Mouse (Mus musculus): ENCODE data around the gene Xrcc4.

The Xrcc4 gene

DNA sequence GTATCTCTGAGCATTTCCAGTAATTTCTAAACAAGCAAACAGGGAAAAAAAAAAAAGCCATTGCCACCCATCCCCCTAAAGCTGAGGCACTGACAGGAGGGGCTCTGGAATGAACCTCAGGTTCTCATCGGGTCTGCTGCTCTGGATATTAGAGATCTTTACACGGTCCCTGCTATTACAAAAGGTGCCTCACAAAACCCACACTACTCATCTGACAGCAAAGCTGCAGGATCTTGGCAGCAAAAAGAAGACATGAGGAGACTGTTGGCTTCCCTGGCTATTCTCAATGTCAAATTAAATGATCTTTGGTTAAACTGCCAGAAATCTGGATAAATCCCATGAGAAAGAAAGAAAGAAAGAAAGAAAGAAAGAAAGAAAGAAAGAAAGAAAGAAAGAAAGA, 145.1 kb downstream of the Xrcc4 start:
- DNase-seq (ENCODE audit: low read depth, low spot score) = no peak

DNA sequence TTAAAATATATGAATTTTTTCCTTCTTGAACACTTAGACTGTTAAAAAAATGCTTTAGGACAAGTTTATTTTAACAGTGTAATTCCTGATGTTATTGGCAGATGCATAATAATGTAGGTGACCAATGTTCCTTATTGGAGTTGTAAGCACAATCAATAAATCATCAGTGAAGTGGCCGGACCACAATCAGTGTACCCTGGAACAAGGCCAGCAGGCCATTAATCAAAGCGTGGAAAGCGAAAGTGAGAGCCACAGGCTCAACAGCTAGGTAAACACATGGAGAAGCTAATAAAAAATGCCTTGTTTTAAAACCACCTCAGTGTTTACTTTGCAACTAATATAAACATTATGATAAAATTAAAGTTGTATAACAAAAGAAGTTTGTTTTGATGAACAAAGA, 159.9 kb downstream of the Xrcc4 start:
- DNase-seq (ENCODE audit: low read depth, low spot score) = no peak

DNA sequence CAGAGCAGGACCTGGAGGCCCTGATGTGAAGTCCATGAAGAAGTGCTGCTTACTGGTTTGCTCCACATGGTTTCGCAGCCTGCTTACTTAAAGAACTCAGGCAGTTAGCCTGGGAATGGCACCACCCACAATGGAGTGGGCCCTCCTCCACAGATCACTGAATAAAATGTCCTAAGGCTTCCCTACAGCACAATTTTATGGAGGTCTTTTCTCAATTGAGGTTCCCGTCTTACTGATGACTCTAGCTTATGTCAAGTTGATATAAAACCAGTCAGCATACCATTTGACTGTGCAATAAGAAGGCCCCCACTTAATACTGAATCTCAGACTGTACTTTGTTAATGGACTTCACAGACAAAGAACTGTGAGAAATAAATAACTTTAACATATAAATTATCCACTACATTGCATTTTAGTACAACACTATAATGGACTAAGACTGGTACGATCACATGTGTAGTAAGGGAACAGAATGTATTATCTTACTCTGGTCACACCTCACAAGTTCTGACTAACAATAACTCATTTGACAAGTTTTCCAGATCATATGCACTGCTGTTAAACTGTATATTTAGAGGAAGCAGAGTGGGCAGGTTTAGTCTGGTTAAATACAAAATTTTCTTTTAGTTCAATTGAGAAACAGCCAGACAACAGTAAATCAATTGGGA, 170.5 kb downstream of the Xrcc4 start:
- DNase-seq (ENCODE audit: low read depth, low spot score) = no peak

DNA sequence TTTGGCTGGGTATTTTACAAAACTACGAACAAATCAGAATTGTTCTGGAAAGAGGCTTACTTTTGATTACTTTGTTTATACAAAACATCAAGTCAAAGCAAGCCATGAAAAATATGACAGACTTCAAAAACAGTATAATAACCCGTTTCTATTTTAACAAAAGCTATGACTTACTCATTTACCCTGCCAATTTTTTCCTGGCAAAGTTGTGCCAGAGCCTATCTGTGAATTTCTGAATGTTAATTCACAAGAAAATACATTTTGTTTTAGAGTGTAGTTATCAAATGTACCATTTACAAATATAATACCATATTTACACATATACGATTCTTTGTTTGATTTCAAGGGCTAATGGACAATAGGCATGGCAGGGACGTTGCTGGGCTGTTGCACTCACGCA, 175.1 kb downstream of the Xrcc4 start:
- DNase-seq (ENCODE audit: low read depth, low spot score) = no peak

DNA sequence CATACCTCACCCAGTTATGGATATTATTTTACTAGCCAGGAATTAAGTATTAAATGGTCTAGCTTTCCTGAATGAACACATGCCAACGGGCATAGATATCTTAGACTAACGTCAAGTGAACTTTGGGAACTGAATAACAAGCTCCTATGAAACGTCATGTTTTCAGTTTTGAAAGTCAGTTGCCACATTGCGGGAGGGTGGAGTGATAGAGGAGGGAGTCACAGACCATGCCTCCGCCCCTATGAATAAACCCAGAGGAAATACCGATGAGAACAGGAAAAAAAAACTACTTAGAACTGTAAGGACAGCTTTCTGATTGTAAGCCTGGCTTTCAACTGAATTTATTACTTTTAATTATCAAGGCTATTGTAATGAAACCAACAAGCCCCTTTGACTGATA, 175.5 kb downstream of the Xrcc4 start:
- no peak for DNase-seq (ENCODE audit: low read depth, low spot score)

DNA sequence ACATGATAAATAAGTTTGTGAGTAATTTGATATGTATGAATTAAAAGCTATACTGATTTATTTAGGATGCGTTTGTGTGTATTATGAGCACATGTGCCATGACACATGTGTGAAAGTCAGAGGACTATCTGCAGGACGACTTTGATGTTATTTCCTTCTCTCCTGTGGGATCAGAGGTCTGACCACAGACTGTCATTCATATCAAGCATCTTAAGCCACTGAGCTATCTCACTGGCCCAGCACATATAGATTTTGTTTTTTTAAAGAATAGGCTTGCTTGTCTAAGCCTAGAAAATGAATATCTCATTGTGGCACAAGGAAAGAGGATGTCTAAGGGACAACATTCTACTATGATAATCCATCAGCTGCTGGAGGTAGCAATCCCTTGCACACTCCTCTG, 183.3 kb downstream of the Xrcc4 start:
- DNase-seq (ENCODE audit: low read depth, low spot score) = no peak

DNA sequence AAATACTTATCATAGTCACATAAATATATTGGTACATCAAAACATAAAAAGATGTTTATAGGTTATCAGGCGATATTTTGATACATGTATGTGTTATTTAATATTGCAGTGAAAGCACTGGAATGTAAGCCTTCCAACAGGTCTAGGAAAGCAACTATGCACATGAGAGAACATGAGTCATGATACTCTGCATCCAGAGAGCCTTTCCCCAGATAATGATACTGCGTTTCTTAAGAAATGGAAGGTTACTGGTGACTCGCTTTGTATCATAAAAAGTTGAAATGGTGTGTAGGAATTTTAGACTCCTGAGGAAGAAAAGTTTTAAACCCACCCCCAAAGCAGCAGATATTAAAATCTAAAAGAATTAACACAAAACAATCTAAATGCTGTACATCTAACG, 190.3 kb downstream of the Xrcc4 start:
- no peak for DNase-seq (ENCODE audit: low read depth, low spot score)

DNA sequence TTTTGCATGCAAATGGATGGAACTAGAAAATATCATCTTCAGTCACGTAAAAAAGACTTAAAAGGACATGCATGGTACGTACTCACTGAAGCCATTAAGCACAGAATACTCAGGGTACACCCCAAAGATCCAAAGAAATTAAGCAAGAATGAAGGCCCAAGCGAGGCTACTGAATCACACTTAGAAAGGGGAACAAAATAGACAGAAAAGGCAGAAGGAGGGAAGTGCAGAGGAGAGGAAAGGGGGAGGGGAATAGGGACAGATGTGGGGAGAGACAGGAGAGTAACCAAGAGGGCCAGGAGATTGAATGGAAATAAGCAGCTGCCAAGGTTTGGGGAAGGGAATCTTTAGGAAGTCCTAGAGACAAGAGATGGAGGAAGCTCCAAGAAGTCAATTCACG, 197.3 kb downstream of the Xrcc4 start:
- DNase-seq (ENCODE audit: low read depth, low spot score) = no peak

DNA sequence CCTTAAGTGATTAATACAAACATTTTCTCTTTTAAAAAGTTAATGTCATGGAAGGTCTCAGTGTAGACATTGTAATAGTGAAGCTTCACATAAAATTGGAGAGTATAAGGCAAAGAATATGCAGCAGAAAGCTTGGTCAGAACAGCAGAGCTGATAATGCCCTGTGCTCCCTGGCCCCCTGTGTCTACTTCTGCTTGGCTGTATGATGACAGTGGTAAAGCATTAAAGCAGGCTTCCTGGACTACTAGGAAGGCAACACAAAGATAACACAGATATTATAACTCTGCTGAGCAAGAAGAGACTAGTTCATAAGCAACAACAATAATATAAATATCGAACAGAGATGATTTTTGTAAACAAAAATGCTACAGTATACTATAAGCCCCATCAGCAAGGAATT, 199.2 kb downstream of the Xrcc4 start:
- no peak for DNase-seq (ENCODE audit: low read depth, low spot score)

DNA sequence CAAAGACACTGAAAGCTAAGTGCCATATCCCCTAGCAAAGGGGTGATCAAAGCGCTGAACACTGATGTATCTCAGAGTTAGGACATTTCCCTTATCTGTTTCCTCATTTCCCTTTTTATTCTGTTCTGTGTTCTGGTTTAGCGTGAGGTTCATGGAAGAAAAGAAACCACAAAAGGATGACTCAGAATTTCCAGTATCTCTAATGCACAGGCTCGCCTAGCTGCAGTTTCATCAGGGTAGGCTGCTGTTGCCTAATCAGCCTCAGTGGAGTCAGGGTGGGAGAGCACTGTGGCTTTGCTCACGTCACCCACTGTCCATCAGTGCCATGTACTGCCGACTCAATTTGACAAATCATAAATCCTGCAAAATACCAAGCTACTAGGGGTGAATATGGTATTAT, 200.3 kb downstream of the Xrcc4 start:
- no peak for DNase-seq (ENCODE audit: low read depth, low spot score)

DNA sequence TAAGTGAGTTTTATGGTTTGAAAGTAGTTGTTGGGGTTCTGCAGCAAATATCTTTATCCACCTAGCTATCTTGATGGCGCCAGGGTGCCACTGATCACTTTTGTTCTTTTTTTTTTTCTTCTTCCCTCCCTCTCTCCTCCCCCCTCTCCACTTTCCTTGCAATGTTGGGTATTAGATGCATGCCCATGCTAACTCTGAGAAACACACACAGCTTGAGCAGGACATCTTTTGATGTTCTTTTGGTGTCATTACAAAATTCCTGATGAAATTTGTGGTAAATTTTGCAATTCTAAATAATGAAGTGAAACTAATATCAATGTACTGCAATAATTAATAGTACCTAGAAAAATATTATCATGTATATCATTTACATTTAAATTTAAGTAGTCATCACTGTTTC, 205.9 kb downstream of the Xrcc4 start:
- no peak for DNase-seq (ENCODE audit: low read depth, low spot score)

DNA sequence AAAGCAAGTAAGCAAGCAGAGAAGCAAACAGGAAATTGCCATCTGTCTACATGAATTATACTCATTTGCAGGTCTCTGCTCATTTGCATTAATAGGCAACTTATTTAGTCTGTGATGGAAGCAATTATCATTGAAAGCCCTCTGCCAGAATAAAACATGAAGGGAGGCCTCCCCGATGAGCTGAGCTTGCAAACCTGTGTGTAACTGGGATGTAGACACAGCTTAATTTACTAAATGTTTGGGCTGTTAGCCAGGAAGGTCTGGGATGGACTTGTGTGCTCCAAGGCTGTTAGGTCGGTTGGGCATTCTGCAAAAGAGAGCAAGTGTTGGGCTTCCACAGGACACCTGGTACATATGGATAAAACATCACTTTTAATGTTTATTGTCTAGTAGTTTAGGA, 208.1 kb downstream of the Xrcc4 start:
- no peak for DNase-seq (ENCODE audit: low read depth, low spot score)

DNA sequence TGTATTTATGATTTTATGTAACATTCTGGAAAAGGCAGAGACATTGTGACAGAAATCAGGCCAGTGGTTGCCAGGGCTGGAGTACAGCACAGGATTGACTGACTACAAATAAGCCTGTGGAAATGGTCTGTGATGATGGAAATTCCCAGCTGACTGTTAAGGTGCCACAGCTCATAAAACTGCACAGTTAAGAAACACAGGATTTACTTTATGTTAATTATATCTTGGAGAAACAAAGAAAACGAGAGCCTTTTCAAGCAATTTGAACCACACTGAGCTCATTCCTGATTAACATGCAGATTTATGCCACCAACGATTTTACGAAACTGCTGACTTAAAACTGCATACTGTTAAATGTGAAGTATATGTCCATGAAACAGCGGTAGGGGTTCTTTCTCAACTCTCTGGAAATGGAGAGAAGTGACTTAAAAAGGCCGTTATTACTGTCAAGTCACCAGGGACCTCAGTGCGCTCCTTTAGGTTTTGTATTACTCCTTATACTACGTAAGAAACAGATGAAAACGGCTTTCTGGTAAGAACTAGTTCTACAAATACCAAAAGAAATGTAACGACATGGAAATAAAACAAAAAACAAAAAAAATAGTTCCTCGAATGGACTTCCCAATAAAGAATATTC, 210.5 kb downstream of the Xrcc4 start:
- DNase-seq (ENCODE audit: low read depth, low spot score) = no peak

DNA sequence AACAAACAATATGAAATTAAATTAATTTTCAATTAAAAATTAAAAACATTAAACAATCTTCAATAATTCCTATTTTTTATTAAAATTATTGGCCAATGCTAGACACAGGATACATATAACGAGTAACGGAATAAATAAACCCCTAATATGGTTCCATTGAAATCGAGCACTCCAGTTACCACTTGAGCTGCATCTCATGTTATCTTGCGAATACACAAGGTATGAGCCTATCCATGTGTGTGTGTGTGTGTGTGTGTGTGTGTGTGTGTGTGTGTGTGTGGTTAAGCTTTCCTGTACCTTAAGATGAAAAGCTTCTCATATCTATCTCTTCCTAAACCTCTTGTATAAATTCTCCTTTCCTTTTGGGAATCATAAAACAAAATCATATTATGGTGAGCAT, 213.9 kb downstream of the Xrcc4 start:
- DNase-seq (ENCODE audit: low read depth, low spot score) = no peak

DNA sequence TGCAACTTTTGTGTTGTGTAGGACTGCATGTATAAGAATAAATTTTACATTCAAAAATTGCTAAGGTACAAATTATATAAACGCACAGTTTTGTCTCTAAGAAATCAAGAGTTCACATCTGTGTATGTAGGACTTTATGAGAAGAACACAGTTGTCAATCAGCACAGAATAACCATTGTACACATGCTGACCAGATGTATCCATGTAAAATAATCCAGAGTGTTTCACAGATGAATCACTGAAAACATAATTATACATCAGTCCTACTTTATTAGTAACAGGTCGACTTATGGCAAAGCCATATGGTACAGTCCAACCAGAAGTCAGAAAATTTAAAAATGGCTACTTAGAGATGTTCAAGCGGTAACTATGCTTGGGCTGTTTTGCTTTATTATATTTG, 216.7 kb downstream of the Xrcc4 start:
- DNase-seq (ENCODE audit: low read depth, low spot score) = no peak

DNA sequence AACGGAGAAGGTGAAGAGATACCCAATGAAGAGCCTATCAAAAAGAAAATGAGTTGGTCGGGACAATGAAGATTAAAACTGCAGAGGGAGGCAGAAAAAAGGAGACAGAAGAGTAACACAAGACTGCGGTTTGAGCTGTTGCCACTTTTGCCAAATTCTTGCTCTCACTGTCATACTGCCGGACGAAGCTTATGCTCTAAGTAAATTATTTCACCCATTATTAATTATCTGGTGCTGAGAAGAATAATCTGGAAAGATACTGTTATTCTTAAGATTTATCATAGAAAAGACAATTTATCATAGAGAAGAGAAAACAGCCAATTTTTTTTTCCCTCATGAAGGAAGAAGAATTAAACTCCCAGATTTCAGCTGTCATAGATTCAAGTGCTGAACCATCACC, 235.3 kb downstream of the Xrcc4 start:
- no peak for DNase-seq (ENCODE audit: low read depth, low spot score)

DNA sequence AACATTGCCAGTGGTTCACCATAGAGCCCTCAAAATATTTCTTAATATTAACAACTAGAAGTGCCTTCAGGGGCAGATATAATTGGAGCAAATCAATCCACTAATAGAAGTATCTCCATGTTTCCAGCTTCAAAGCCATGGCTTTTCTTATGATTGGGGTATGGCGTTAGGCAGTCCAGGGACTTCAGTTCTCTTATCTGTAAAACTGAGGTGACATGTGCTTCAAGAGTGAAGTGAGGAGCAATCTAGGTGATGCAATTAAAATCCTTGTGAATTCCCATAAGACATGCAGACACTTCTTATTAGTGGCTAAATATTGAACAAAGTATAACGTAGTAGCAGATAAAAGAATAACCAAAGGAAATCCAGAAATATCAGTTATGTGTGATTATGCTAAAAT, 238.7 kb downstream of the Xrcc4 start:
- no peak for DNase-seq (ENCODE audit: low read depth, low spot score)

DNA sequence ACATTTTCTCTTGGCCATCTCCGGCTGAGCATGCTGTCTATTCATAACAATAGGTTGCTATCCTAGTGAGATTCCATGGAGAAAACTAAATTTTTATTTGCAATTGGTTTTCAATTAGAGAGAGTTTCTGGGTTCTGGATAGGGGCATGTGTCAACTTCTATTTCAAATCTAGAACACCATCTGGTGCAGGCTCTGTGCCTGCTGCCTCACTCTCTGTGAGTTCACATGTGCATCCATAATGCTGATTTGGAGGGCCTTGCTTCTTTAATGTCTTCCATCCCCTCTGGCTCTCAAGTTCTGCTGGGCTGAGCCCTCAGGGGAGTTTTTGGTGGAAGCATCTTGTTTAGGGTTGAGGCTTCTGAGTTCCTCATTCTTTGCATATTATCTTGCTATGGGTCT, 239.5 kb downstream of the Xrcc4 start:
- DNase-seq (ENCODE audit: low read depth, low spot score) = no peak

DNA sequence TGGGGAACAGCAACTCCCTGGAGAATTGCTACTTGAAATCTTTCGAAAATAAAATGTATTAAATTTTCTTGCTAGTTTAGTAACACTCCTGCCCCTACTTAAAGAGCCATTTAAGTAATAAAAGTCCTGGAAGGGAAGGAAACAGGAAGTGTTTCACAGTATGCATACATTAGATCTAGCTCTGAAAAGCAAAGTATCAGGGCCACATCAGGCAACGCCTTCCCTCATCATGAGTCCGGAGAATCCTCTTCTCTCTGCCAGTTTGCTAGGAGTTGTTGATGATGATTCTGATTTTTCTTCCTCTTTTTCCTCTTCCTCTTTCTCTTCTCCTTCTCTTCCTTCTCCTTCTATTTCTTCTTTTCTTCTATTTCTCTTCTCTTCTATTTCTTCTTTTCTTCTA, 250.8 kb downstream of the Xrcc4 start:
- no peak for DNase-seq (ENCODE audit: low read depth, low spot score)

DNA sequence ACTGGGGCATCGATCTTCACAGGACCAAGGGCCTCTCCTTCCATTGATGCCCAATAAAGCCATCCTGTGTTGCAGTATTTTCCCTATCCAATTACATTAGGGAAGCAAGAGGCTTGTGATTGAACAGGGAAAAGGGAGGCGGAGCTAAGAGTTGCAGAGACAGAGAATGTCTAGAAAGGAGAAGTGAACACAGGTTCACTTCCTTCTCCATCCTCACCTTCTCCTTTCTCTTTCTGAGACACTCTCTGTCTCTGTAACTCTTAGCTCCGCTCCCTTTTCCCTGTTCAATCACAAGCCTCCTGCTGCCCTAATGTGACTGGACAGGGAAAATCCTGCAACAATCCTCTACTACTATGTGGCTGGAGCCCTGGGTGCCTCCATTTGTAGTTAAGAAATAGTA, 254.9 kb downstream of the Xrcc4 start:
- no peak for DNase-seq (ENCODE audit: low read depth, low spot score)

DNA sequence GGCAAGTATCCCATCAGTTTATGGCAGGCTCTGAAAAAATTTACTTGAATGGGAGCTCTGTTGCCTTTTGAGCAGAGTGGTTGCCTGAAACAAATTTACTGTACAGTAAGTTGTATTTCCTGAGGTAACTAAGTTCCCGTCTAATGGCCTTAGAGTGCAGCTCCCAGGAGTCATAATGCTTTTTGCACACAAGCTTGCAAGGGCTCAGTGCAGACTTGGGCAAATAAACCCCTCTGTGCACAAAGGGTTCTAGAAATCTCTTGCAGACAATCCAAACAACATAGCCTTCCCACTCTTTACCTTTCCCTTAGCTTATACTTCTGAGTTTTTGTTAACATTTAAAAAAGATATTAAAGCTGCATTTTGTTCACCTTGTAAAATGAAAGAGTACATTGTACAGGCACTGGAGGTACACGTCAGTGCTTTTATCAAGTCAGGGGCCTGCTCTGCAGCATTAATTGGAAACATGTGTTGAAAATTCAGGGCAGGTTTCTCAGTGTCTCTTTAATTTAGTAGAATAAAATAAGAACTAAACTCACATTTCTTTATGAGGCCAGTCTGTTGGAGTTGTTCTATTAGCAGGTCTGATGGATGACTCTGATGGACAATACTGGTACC, 256.2 kb downstream of the Xrcc4 start:
- DNase-seq (ENCODE audit: low read depth, low spot score) = no peak

DNA sequence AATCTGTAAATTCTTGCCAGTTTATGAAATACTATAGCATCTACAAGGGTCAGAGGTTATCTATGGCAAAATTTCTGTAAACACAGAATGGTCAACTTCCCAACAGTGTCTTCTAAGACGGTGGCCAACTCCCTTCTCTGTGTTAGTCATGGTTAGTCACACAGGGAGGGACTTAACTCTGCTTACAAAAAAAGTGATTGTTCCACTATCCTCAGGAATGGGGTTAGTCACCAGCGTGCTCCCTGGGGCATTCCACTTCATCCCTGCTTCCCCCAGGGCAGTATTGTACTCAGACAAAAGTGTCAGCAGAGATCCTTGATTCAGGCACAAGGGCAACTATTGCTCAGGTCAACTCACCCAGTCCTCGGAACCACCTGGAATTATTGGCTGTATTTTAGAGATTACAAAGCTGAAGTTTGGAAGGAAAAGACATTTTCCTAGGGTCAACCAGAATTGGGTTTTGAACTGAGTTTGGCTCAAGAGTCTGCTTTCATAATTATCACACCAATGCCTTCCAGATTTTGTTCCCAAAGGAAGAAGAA, 260.9 kb downstream of the Xrcc4 start:
- no peak for DNase-seq (ENCODE audit: low read depth, low spot score)

DNA sequence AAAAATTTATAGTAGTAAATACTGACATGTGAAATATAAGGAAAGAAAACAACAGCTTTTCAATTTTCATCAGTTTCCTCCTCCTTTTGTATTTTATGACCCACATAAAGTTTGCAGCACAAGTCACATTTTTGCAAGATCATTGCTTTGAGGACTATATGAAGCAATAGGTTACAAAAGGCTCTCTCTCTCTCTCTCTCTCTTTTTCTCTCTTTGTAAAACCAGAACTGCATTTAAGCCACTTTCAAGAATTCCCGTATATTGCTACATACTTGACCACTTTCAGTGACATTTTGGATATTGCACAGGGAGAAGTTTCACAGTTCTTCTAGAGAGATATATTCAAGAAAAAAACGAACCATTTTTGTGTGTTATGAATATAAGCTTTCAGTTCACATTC, 261.6 kb downstream of the Xrcc4 start:
- DNase-seq (ENCODE audit: low read depth, low spot score) = no peak
